Mouse (Mus musculus) neural tube, embryonic 15.5 days (tissue): ENCODE results near the gene Lipa. TPM values are rescaled to one million over a fixed set of nuclear protein-coding genes. Genes with fewer than 3 reads are reported as not detected.

Experiments used
- ATAC-seq: fragments of 200-750 bp; cut with Nextera tagmentation; 2 replicates; pipeline ENCODE4 v1.8.0; 2017; ENCODE audit warnings: mild to moderate bottlenecking, moderate TSS enrichment, moderate library complexity; ENCODE audit not compliant: low FRiP score
- H3K27ac ChIP-seq: fragments of 300-500 bp; sonication (generic); replicated peaks from 2 replicates; pipeline ENCODE4 v1.5.1; 2015; ENCODE audit warnings: mild to moderate bottlenecking, inconsistent platforms
- H3K27me3 ChIP-seq: fragments of 300-500 bp; sonication (generic); replicated peaks from 2 replicates; pipeline ENCODE4 v1.6.1; 2015; ENCODE audit warnings: inconsistent platforms
- H3K36me3 ChIP-seq: fragments of 300-500 bp; sonication (generic); 2 replicates; pipeline ENCODE4 v1.6.1; 2015; ENCODE audit warnings: inconsistent platforms
- H3K4me1 ChIP-seq: fragments of 300-500 bp; sonication (generic); 2 replicates; pipeline ENCODE4 v1.6.1; 2015; ENCODE audit warnings: inconsistent platforms
- H3K4me2 ChIP-seq: fragments of 300-500 bp; sonication (generic); 2 replicates; pipeline ENCODE4 v1.6.1; 2015; ENCODE audit warnings: inconsistent platforms, mild to moderate bottlenecking, moderate library complexity
- H3K4me3 ChIP-seq: fragments of 300-500 bp; sonication (generic); replicated peaks from 2 replicates; pipeline ENCODE4 v1.5.1; 2015; ENCODE audit warnings: mild to moderate bottlenecking, inconsistent platforms
- H3K9ac ChIP-seq: fragments of 300-500 bp; sonication (generic); replicated peaks from 2 replicates; pipeline ENCODE4 v1.6.1; 2015; ENCODE audit warnings: mild to moderate bottlenecking, inconsistent platforms
- H3K9me3 ChIP-seq: fragments of 300-500 bp; sonication (generic); replicated peaks from 2 replicates; pipeline ENCODE4 v1.6.1; 2016; ENCODE audit warnings: inconsistent platforms
- WGBS: fragments of 180-500 bp; shearing (Covaris S2); methylation state at CpG from one replicate; pipeline ENCODE4 v1.1.7; 2015; ENCODE audit warnings: mixed read lengths; 5-methylcytosine and 5-hydroxymethylcytosine counted together
- polyA plus RNA-seq: library from polyadenylated mRNA; unstranded; fragments of >200 nt; fragmentation: Nextera tagmentation; extraction: Ambion mirVana; gene quantifications from 2 replicates; pipeline ENCODE4 v1.2.1, GENCODE M21; 2015

The Lipa gene
- polyA plus RNA-seq, 1 experiment from 2014 or later: 22.4 TPM

DNA sequence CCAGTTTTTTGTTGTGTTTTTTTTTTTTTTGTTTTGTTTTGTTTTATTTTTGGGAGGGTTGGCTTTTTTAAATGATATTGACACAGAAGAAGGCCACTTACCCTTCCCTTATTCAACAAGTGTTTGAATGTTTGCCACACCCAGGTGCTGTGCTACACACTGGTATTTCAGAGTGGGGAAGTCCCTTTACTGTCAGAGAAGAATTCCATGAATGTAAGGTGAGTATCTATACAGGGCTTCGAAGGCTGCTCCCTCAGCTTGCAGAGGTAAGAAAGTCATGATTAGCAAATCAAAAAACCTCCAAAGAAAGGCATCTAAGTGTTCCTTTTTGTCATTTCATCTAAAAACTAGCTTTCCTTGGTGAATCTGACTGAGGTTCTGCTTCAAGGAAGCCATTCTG lies 78.4 kb downstream of the Lipa start:
- Histone ChIP-seq H3K4me2 (no peak overlapping the region), H3K27ac (no peak overlapping the region), H3K9ac (no peak overlapping the region), H3K27me3 (no peaks in the 10 kb centered on the region), H3K4me1 (no peaks in the 10 kb centered on the region), H3K36me3 (no peaks in the 10 kb centered on the region), H3K4me3 (no peak overlapping the region), H3K9me3 (no peaks in the 10 kb centered on the region)
- WGBS: 94% methylated on average over 1 of the region's 1 CpGs
- no peak for ATAC-seq

DNA sequence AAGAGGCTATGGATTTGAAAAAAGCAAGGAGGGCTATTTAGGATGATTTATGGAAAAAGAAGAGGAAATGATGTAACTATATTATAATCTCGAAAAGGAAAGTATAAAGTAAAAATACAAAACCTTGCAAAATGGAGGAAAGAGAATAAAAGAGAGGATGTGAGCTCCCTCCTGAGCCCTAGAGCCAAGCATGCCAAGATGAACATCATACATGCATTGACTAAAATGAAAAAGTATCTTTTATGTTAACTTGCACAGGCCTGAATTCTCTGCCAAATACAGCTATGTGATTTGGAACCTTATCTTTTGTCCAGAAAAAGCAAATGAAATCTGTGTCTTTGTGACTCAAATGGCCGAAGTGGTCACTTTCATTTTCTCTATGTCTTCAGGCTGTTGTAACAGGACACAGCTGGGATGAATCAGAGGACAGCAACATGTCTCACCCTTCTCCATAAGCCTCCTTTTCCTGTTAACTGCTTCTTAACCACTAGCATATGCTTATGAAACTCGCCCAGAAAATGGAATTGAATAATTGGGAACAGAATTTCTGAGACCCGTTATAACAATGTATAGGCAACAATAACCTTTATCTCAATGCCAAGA lies 81.8 kb downstream of the Lipa start:
- 79% methylated on average over 4 of the region's 4 CpGs for WGBS
- no peaks in the 10 kb centered on the region for H3K4me1 ChIP-seq
- ATAC-seq: no peak
- no peak overlapping the region for H3K4me3 ChIP-seq
- no peak overlapping the region for H3K4me2 ChIP-seq
- no peaks in the 10 kb centered on the region for H3K9me3 ChIP-seq
- no peaks in the 10 kb centered on the region for H3K27me3 ChIP-seq
- H3K9ac ChIP-seq: no peak overlapping the region
- H3K36me3 ChIP-seq: no peaks in the 10 kb centered on the region
- no peak overlapping the region for H3K27ac ChIP-seq

DNA sequence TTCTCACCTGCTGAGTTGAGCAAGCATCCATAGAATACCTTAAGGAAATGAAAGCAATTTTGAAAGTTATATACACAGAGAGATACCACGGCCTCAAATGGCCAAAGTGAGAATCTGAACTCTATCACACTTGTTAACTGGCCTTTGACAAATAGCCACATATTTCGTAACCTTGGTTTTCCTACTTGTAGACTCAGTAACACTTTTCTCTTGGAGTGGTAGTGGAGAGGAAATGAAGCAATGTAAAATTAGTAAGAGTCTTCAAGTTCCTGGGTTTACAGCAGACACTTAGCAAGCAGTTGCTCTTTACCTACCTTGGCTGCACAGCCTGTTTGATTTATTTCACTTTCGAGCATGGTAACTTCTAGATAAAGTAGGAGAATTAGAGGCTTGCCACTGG lies 82.5 kb downstream of the Lipa start:
- Histone ChIP-seq H3K4me2 (no peak overlapping the region), H3K4me1 (no peaks in the 10 kb centered on the region), H3K36me3 (no peaks in the 10 kb centered on the region), H3K27me3 (no peaks in the 10 kb centered on the region), H3K9ac (no peak overlapping the region), H3K27ac (no peak overlapping the region), H3K4me3 (no peak overlapping the region), H3K9me3 (no peaks in the 10 kb centered on the region)
- ATAC-seq: no peak
- 89% methylated on average over 3 of the region's 3 CpGs for WGBS

Other genes with a start within 250 kb of the Lipa start
- gene Fas, start 236.8 kb downstream of the Lipa start, polyA plus RNA-seq: 1.4 and 2.1 TPM in 2 replicates
- 0.52 and 1.2 TPM in 2 replicates for gene Ch25h, start 52.3 kb downstream of the Lipa start, polyA plus RNA-seq
- gene Ifit2, start 23.2 kb upstream of the Lipa start, polyA plus RNA-seq: 6.1 and 7.5 TPM in 2 replicates
- gene Ifit3, start 56.1 kb upstream of the Lipa start, polyA plus RNA-seq: 2.1 and 3.1 TPM in 2 replicates
- gene Ifit1bl1, start 74.5 kb upstream of the Lipa start, polyA plus RNA-seq: 1.6 and 1.7 TPM in 2 replicates
- gene Ifit3b, start 80.5 kb upstream of the Lipa start, polyA plus RNA-seq: 0.51 and 0.59 TPM in 2 replicates
- gene Ifit1bl2, start 113.3 kb upstream of the Lipa start, polyA plus RNA-seq: 0.38 and 0.41 TPM in 2 replicates
- 0.63 and 2.0 TPM in 2 replicates for gene Ifit1, start 113.4 kb upstream of the Lipa start, polyA plus RNA-seq
- gene Slc16a12, start 219.8 kb upstream of the Lipa start, polyA plus RNA-seq: 1.5 and 2.4 TPM in 2 replicates